Mouse (Mus musculus) embryonic fibroblast, embryonic 13.5 days (primary cell): ENCODE measurements around the gene Asb2.

Experiments used
- CTCF ChIP-seq: IDR thresholded peaks from 2 replicates; pipeline ENCODE4 v1.5.1; 2011; ENCODE audit warnings: mild to moderate bottlenecking, control low read depth, low read length, moderate library complexity, borderline replicate concordance; ENCODE audit not compliant: insufficient read depth
- POLR2A ChIP-seq: IDR thresholded peaks from 2 replicates; pipeline ENCODE4 v1.6.1; 2011; ENCODE audit warnings: low read depth, mild to moderate bottlenecking, control low read depth, low read length, moderate library complexity

DNA sequence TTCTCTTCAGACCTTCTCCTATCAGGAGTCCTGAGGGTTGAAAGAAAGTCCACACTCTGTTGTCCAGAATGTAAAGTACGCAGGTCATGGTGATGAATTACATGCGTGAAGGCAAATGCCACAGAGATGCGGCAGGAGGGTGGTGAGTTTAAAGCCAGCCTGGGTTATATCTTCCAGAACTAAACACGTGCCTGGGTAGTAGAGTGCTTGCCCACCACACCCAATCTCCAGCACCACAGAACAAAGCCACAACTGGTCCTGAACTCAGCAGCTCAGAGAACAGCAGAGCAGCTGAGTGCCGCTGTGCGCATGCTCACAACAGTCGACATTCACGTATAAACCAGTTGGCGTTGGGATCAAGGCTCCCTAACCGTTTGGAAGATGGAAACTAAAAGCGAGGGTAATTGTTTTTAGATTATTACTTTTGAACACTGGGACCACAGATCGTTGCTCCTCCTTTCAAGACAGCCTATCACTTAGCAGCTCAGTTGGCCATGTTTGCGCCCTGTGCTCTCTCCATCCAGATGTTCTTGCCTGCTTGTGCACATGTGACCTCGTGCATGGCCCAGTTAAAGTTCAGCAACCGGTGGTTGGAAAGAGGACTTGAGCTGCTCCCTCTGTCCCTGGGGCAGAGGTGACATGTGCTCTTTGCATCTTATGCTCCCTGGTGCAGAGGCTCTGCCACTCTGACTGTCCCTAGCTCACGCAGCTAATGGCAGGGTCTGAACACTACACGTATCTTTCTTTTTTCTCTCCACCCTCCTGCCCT lies 5.9 kb upstream of the Asb2 start:
- TF ChIP-seq CTCF (no peak), POLR2A (no peak)
